9 mouse cellular contexts compared by ENCODE assay signal in the genomic region with DNA sequence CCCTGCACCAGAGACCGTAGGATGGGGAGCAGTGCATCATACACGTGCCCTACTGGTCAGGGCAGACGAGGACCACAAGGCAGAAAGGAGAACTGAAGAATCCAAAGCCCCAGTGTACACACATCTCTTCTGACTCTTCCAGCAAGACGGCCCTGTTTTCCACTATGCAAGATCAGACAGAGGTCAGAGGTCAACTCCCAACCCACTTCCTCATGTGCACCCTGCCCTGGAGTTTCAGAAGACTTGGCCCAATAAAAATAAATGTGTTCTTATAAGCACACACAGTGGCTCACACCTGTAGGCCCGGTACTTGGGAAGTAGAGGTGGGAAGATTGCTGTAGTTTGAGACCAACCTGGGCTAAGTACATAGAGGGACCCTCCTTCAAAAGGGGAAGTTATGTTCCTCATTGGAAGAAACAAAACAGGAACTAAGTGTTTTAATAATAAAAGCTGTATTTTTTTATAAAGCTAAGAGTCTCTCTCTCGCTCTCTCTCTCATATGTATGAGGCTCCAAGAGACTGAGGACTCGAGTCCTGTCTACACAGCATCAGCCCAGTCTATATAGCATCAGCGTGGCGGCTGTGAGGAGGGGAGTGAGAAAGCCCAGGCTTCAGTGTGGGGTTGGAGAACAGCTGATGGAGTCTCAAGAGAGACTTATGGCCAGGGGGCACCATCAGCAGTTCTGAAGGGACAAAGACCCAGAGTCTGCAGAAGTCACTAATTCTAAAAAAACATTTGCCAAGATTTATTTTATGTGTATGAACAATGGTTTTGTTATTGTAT. TPM values are rescaled to one million over a fixed set of nuclear protein-coding genes. Genes with fewer than 3 reads are reported as not detected.
DNase-seq lines count a peak whose midpoint lies in the region; ATAC-seq and TF ChIP-seq lines count a peak whose summit lies in the region.
"Had no signal": no experiment of that assay in that cellular context is flagged by ENCODE, and none has a peak within 500 bp of the region (broad histone marks: within the 10 kb centered on the region; RNA-seq: fewer than 3 reads in every experiment).

No protein-coding gene starts in this region.

- no peak for TF ChIP-seq EP300 in stomach, postnatal 0 days (optimal IDR thresholded peaks at IDR 0.05)

- H3K27ac ChIP-seq in forebrain, embryonic 14.5 days (ENCODE audit: low read depth, low read length): no peak overlapping the region
- H3K27ac ChIP-seq in forebrain, embryonic 10.5 days: no peak overlapping the region
- H3K27ac ChIP-seq in spleen, adult 2 months (ENCODE audit: insufficient read depth, low read length): peak overlapping the region; percentile 63
- no peak overlapping the region for H3K27ac ChIP-seq in stomach, postnatal 0 days (replicated peaks)

- H3K4me3 ChIP-seq in forebrain, embryonic 14.5 days (ENCODE audit: low read depth, low read length): no peak overlapping the region
- H3K4me3 ChIP-seq in forebrain, embryonic 10.5 days: no peak overlapping the region
- no peak overlapping the region for H3K4me3 ChIP-seq in spleen, adult 2 months (ENCODE audit: extremely low read depth, insufficient read depth, insufficient read length)
- H3K4me3 ChIP-seq in megakaryocyte, embryonic 14.5 days (replicated peaks): peak overlapping the region; percentile 71
- no peak overlapping the region for H3K4me3 ChIP-seq in stomach, postnatal 0 days (ENCODE audit: low read depth, low read length)

- no peak for TF ChIP-seq CTCF in spleen, adult 2 months (IDR thresholded peaks at IDR 0.05; ENCODE audit: extremely low read depth, insufficient read depth, insufficient read length, insufficient replicate concordance)
- no peak for TF ChIP-seq CTCF in stomach, postnatal 0 days (IDR thresholded peaks at IDR 0.05; ENCODE audit: low read depth)

- H3K9me3 ChIP-seq in forebrain, embryonic 14.5 days (replicated peaks; ENCODE audit: control insufficient read depth, low read length): no peaks in the 10 kb centered on the region
- H3K9me3 ChIP-seq in forebrain, embryonic 10.5 days: no peaks in the 10 kb centered on the region
- H3K9me3 ChIP-seq in megakaryocyte, embryonic 14.5 days: no peaks in the 10 kb centered on the region
- H3K9me3 ChIP-seq in stomach, postnatal 0 days (ENCODE audit: control insufficient read depth, low read length): no peaks in the 10 kb centered on the region

- TF ChIP-seq POLR2A in spleen, adult 2 months (IDR thresholded peaks at IDR 0.05; ENCODE audit: low read depth, low read length): no peak

- no peak overlapping the region for H3K9ac ChIP-seq in forebrain, embryonic 14.5 days (ENCODE audit: low read length)
- no peak overlapping the region for H3K9ac ChIP-seq in stomach, postnatal 0 days (ENCODE audit: low read length)

- H3K4me2 ChIP-seq in forebrain, embryonic 14.5 days (ENCODE audit: low read length): peak overlapping the region; percentile 57; the same call in 1 of the 2 replicates
- peak overlapping the region; percentile 50; the same call in 1 of the 2 replicates for H3K4me2 ChIP-seq in stomach, postnatal 0 days (replicated peaks; ENCODE audit: low read depth)

- peaks cover 9% of the 10 kb centered on the region; the same call in 1 of the 2 replicates for H3K4me1 ChIP-seq in forebrain, embryonic 14.5 days (ENCODE audit: control insufficient read depth, insufficient read depth, low read length)
- peaks cover 28% of the 10 kb centered on the region for H3K4me1 ChIP-seq in forebrain, embryonic 10.5 days
- H3K4me1 ChIP-seq in spleen, adult 2 months (ENCODE audit: control insufficient read depth, insufficient read depth, insufficient read length): peaks cover 7% of the 10 kb centered on the region; the same call in 1 of the 2 replicates
- peaks cover 44% of the 10 kb centered on the region for H3K4me1 ChIP-seq in megakaryocyte, embryonic 14.5 days
- H3K4me1 ChIP-seq in stomach, postnatal 0 days (replicated peaks; ENCODE audit: control insufficient read depth, insufficient read depth): no peaks in the 10 kb centered on the region

- ATAC-seq in forebrain, embryonic 14.5 days: no peak
- no peak; the same call in 1 of the 2 replicates for ATAC-seq in stomach, postnatal 0 days (ENCODE audit: low FRiP score, low TSS enrichment)
- ATAC-seq in inflammation-experienced regulatory T-cells, adult 6 months: no peak

- 89% methylated on average over 9 of the region's 9 CpGs for WGBS in forebrain, embryonic 14.5 days
- WGBS in forebrain, embryonic 10.5 days: 91% methylated on average over 9 of the region's 9 CpGs
- WGBS in spleen, adult 2 months: 44% methylated on average over 9 of the region's 9 CpGs
- WGBS in stomach, postnatal 0 days: 80% methylated on average over 9 of the region's 9 CpGs

- DNase-seq in forebrain, embryonic 14.5 days (ENCODE audit: low spot score): no peak
- no peak for DNase-seq in forebrain, embryonic 10.5 days (ENCODE audit: extremely low spot score, low spot score)
- DNase-seq in spleen, adult 2 months (ENCODE audit: low read depth in 1 of 2, low spot score in 2 of 2): no peak
- DNase-seq in spleen, postnatal 10 days (ENCODE audit: low spot score in 2 of 2): no peak
- no peak for DNase-seq in stomach, postnatal 0 days (ENCODE audit: low spot score)
- no peak for DNase-seq in thymus, postnatal 25 days
- DNase-seq: kidney, postnatal 4 days had no signal

- peaks cover under 1% of the 10 kb centered on the region; the same call in 1 of the 2 replicates for H3K27me3 ChIP-seq in forebrain, embryonic 14.5 days (replicated peaks; ENCODE audit: control insufficient read depth, insufficient read depth, low read length)
- peaks cover 10% of the 10 kb centered on the region for H3K27me3 ChIP-seq in forebrain, embryonic 10.5 days (ENCODE audit: poor library complexity, severe bottlenecking)
- H3K27me3 ChIP-seq in spleen, adult 2 months (ENCODE audit: control insufficient read depth, insufficient read depth, low read length): no peaks in the 10 kb centered on the region
- H3K27me3 ChIP-seq in megakaryocyte, embryonic 14.5 days (replicated peaks): peaks cover under 1% of the 10 kb centered on the region
- H3K27me3 ChIP-seq in stomach, postnatal 0 days (ENCODE audit: control insufficient read depth, insufficient read depth, low read length): no peaks in the 10 kb centered on the region

- H3K36me3 ChIP-seq in forebrain, embryonic 14.5 days (ENCODE audit: control insufficient read depth, insufficient read depth, low read length): peaks cover 4% of the 10 kb centered on the region; the same call in 1 of the 2 replicates
- peaks cover 19% of the 10 kb centered on the region for H3K36me3 ChIP-seq in forebrain, embryonic 10.5 days (replicated peaks)
- H3K36me3 ChIP-seq in spleen, adult 2 months (ENCODE audit: control insufficient read depth, insufficient read depth, low read length): peaks cover 2% of the 10 kb centered on the region; the same call in 1 of the 2 replicates
- peaks cover 22% of the 10 kb centered on the region for H3K36me3 ChIP-seq in megakaryocyte, embryonic 14.5 days (replicated peaks; ENCODE audit: low read length)
- H3K36me3 ChIP-seq in stomach, postnatal 0 days (ENCODE audit: control insufficient read depth, insufficient read depth, low read length): peaks cover 8% of the 10 kb centered on the region

RNA-seq across cellular contexts. Expression of a gene that starts 1.7 kb away (rescaled TPM):
- 49.2 and 54.3 TPM in 2 replicates for polyA plus RNA-seq in forebrain, embryonic 14.5 days (2014; fragmentation: Nextera tagmentation; extraction: Ambion mirVana)
- polyA plus RNA-seq in forebrain, embryonic 10.5 days (2016; fragmentation: Nextera tagmentation; extraction: Ambion mirVana): 43.5 and 44.5 TPM in 2 replicates
- 24.6 and 29.2 TPM in 2 replicates for polyA plus RNA-seq in spleen, adult 2 months (2012; rRNA removed)
- polyA plus RNA-seq in megakaryocyte, embryonic 14.5 days (2012; ENCODE audit: insufficient read depth, low replicate concordance): 47.7 and 52.0 TPM in 2 replicates
- 27.4 and 28.6 TPM in 2 replicates for polyA plus RNA-seq in stomach, postnatal 0 days (2015; fragmentation: Nextera tagmentation; extraction: Ambion mirVana)
- polyA plus RNA-seq in inflammation-experienced regulatory T-cells, adult 6 months (2017; shearing (Covaris generic)): 10 to 100 TPM; 76.7 to 81.3 (median 80.3) TPM

RNA-seq across cellular contexts. Expression of a gene that starts 5.8 kb away (rescaled TPM):
- polyA plus RNA-seq in forebrain, embryonic 14.5 days (2014; fragmentation: Nextera tagmentation; extraction: Ambion mirVana): 0.19 and 0.42 TPM in 2 replicates
- 0.14 and 0.38 TPM in 2 replicates for polyA plus RNA-seq in forebrain, embryonic 10.5 days (2016; fragmentation: Nextera tagmentation; extraction: Ambion mirVana)
- polyA plus RNA-seq in spleen, adult 2 months (2012; rRNA removed): 10.5 and 10.6 TPM in 2 replicates
- 2.1 and 3.6 TPM in 2 replicates for polyA plus RNA-seq in megakaryocyte, embryonic 14.5 days (2012; ENCODE audit: insufficient read depth, low replicate concordance)
- 0.62 and 0.86 TPM in 2 replicates for polyA plus RNA-seq in stomach, postnatal 0 days (2015; fragmentation: Nextera tagmentation; extraction: Ambion mirVana)
- not detected for polyA plus RNA-seq in inflammation-experienced regulatory T-cells, adult 6 months (2017; shearing (Covaris generic))

RNA-seq across cellular contexts. Expression of a gene that starts 6.3 kb away (rescaled TPM):
- polyA plus RNA-seq in forebrain, embryonic 14.5 days (2014; fragmentation: Nextera tagmentation; extraction: Ambion mirVana): 1.5 and 1.9 TPM in 2 replicates
- polyA plus RNA-seq in forebrain, embryonic 10.5 days (2016; fragmentation: Nextera tagmentation; extraction: Ambion mirVana): 0.40 and 0.47 TPM in 2 replicates
- 28.8 TPM in 2 replicates for polyA plus RNA-seq in spleen, adult 2 months (2012; rRNA removed)
- 1.4 and 23.1 TPM in 2 replicates for polyA plus RNA-seq in megakaryocyte, embryonic 14.5 days (2012; ENCODE audit: insufficient read depth, low replicate concordance)
- 15.8 and 18.1 TPM in 2 replicates for polyA plus RNA-seq in stomach, postnatal 0 days (2015; fragmentation: Nextera tagmentation; extraction: Ambion mirVana)
- polyA plus RNA-seq in inflammation-experienced regulatory T-cells, adult 6 months (2017; shearing (Covaris generic)): under 1 TPM; 0.62 to 0.85 (median 0.72) TPM

RNA-seq across cellular contexts. Expression of a gene that starts 21.0 kb away (rescaled TPM):
- polyA plus RNA-seq in forebrain, embryonic 14.5 days (2014; fragmentation: Nextera tagmentation; extraction: Ambion mirVana): 47.4 and 49.2 TPM in 2 replicates
- polyA plus RNA-seq in forebrain, embryonic 10.5 days (2016; fragmentation: Nextera tagmentation; extraction: Ambion mirVana): 31.4 and 32.9 TPM in 2 replicates
- polyA plus RNA-seq in spleen, adult 2 months (2012; rRNA removed): 145 TPM in 2 replicates
- 1,596 and 3,155 TPM in 2 replicates for polyA plus RNA-seq in megakaryocyte, embryonic 14.5 days (2012; ENCODE audit: insufficient read depth, low replicate concordance)
- polyA plus RNA-seq in stomach, postnatal 0 days (2015; fragmentation: Nextera tagmentation; extraction: Ambion mirVana): 9.0 and 9.5 TPM in 2 replicates
- polyA plus RNA-seq in inflammation-experienced regulatory T-cells, adult 6 months (2017; shearing (Covaris generic)): 100 to 1,000 TPM in 2 of 3 experiments, 10 to 100 TPM in 1; 50.6 to 129 (median 119) TPM

RNA-seq across cellular contexts. Expression of a gene that starts 43.6 kb away (rescaled TPM):
- 21.4 and 32.5 TPM in 2 replicates for polyA plus RNA-seq in forebrain, embryonic 14.5 days (2014; fragmentation: Nextera tagmentation; extraction: Ambion mirVana)
- polyA plus RNA-seq in forebrain, embryonic 10.5 days (2016; fragmentation: Nextera tagmentation; extraction: Ambion mirVana): 56.2 and 58.8 TPM in 2 replicates
- 15.5 and 17.9 TPM in 2 replicates for polyA plus RNA-seq in spleen, adult 2 months (2012; rRNA removed)
- 30.9 and 36.1 TPM in 2 replicates for polyA plus RNA-seq in megakaryocyte, embryonic 14.5 days (2012; ENCODE audit: insufficient read depth, low replicate concordance)
- 10.4 and 10.8 TPM in 2 replicates for polyA plus RNA-seq in stomach, postnatal 0 days (2015; fragmentation: Nextera tagmentation; extraction: Ambion mirVana)
- polyA plus RNA-seq in inflammation-experienced regulatory T-cells, adult 6 months (2017; shearing (Covaris generic)): 1 to 10 TPM; 5.2 to 7.3 (median 6.5) TPM
